Mouse (Mus musculus) adrenal gland, postnatal 25 days (tissue): ENCODE data around the gene Spin2g. TPM values are rescaled to one million over a fixed set of nuclear protein-coding genes. Genes with fewer than 3 reads are reported as not detected.
"Not testable (repeated sequence)": the region's sequence is repeated elsewhere in the genome, so short reads cannot be mapped to it uniquely, and the experiment has no call there.

ENCODE experiments used
- DNase-seq: peaks from one replicate; pipeline ENCODE4 v3.0.0; 2021; ENCODE audit warnings: mixed read lengths
- long read RNA-seq: library from polyadenylated mRNA; stranded (forward); transcript quantifications from one replicate; pipeline ENCODE4 v2.0.0, GENCODE M21; 2021
- total RNA-seq: library from RNA; stranded (reverse); gene quantifications from 2 replicates; pipeline ENCODE4 v1.2.3, GENCODE M21; 2021

Spin2g gene
- total RNA-seq, result not detected in 2 replicates
- long read RNA-seq, result 0 reads

GRCm38 (mm10) chrX:34238633-34239032 is at the start of gene Spin2g:
Spin2g (minus strand) TSS chrX:34238733.
- DNase-seq, result not testable (repeated sequence)

Other genes with a start within 250 kb of the Spin2g start
- gene Btbd35f9, start 77.2 kb downstream of the Spin2g start, total RNA-seq, result not detected in 2 replicates
- gene Btbd35f8, start 211.8 kb upstream of the Spin2g start, total RNA-seq, result not detected in 2 replicates